Mouse (Mus musculus) MEL (cell line): ENCODE measurements around the gene Gal. TPM values are rescaled to one million over a fixed set of nuclear protein-coding genes. Genes with fewer than 3 reads are reported as not detected.

Experiments
- DNase-seq: peaks from one replicate; pipeline ENCODE4 v3.0.0; 2011; ENCODE audit warnings: low read depth, low spot score
- H3K27ac ChIP-seq: 2 replicates; pipeline ENCODE4 v1.5.1; 2012; ENCODE audit warnings: low read depth, mild to moderate bottlenecking, control low read depth, low read length, moderate library complexity; ENCODE audit not compliant: control insufficient read depth
- H3K27me3 ChIP-seq, 2 experiments: fragments of 150-350 bp in 1 of 2; sonication (generic) in 1 of 2; 2 replicates each; pipeline ENCODE4 v1.6.1; 2012; ENCODE audit warnings: low read length in 2 of 2, mild to moderate bottlenecking in 2 of 2, improper control_type of control experiment in 1 of 2, moderate library complexity in 1 of 2; ENCODE audit not compliant: insufficient read depth in 2 of 2, control insufficient read depth in 1 of 2
- H3K36me3 ChIP-seq, 2 experiments: 2 replicates each; pipeline ENCODE4 v1.6.1; 2012 to 2014; ENCODE audit warnings: low read length in 2 of 2, improper control_type of control experiment in 1 of 2, inconsistent platforms in 1 of 2, mild to moderate bottlenecking in 1 of 2; ENCODE audit not compliant: insufficient read depth in 2 of 2, control insufficient read depth in 1 of 2
- H3K4me1 ChIP-seq, 2 experiments: fragments of 150-350 bp in 1 of 2; sonication (generic) in 1 of 2; 2 replicates each; pipeline ENCODE4 v1.6.1; 2012; ENCODE audit warnings: low read length in 2 of 2, improper control_type of control experiment in 1 of 2, mild to moderate bottlenecking in 1 of 2; ENCODE audit not compliant: insufficient read depth in 2 of 2, control insufficient read depth in 1 of 2
- H3K4me3 ChIP-seq, 2 experiments: fragments of 150-350 bp in 1 of 2; sonication (generic) in 1 of 2; 2 replicates each; pipeline ENCODE4 v1.5.1; 2012; ENCODE audit warnings: low read depth in 2 of 2, low read length in 2 of 2, mild to moderate bottlenecking in 2 of 2, moderate library complexity in 2 of 2, control low read depth in 1 of 2, improper control_type of control experiment in 1 of 2; ENCODE audit not compliant: control insufficient read depth in 1 of 2, insufficient read depth in 1 of 2
- H3K79me2 ChIP-seq: 2 replicates; pipeline ENCODE4 v1.6.1; 2012; ENCODE audit warnings: mild to moderate bottlenecking, low read length, moderate library complexity; ENCODE audit not compliant: control insufficient read depth, poor library complexity, insufficient read depth
- H3K9ac ChIP-seq: 2 replicates; pipeline ENCODE4 v1.6.1; 2012; ENCODE audit warnings: low read depth, mild to moderate bottlenecking, control low read depth, low read length, moderate library complexity; ENCODE audit not compliant: control insufficient read depth, poor library complexity, severe bottlenecking
- H3K9me3 ChIP-seq: fragments of 150-350 bp; sonication (generic); replicated peaks from 2 replicates; pipeline ENCODE4 v1.6.1; 2012; ENCODE audit warnings: mild to moderate bottlenecking, low read length, improper control_type of control experiment, moderate library complexity; ENCODE audit not compliant: insufficient read depth
- BHLHE40 ChIP-seq: IDR thresholded peaks from 2 replicates; pipeline ENCODE4 v1.6.1; 2012; ENCODE audit warnings: low read depth, mild to moderate bottlenecking, inconsistent platforms, low read length, improper control_type of control experiment, borderline replicate concordance
- CHD1 ChIP-seq: IDR thresholded peaks from 2 replicates; pipeline ENCODE4 v1.6.1; 2012; ENCODE audit warnings: low read depth, mild to moderate bottlenecking, inconsistent platforms, low read length, improper control_type of control experiment
- CHD2 ChIP-seq: IDR thresholded peaks from 2 replicates; pipeline ENCODE4 v1.6.1; 2011; ENCODE audit warnings: low read length, improper control_type of control experiment
- CTCF ChIP-seq, 3 experiments: IDR thresholded peaks in 2 of 3; conservative IDR thresholded peaks in 1 of 3; 2 replicates each; pipeline ENCODE4 v1.5.1; 2011 to 2012; ENCODE audit warnings: low read length in 3 of 3, low read depth in 2 of 3, mild to moderate bottlenecking in 2 of 3, improper control_type of control experiment in 1 of 3, inconsistent platforms in 1 of 3, mixed read lengths in 1 of 3, moderate library complexity in 1 of 3; ENCODE audit not compliant: control insufficient read depth in 1 of 3, insufficient read depth in 1 of 3, poor library complexity in 1 of 3, severe bottlenecking in 1 of 3
- E2F4 ChIP-seq: IDR thresholded peaks from 2 replicates; pipeline ENCODE4 v1.6.1; 2011; ENCODE audit warnings: low read depth, low read length, improper control_type of control experiment, borderline replicate concordance
- ELF1 ChIP-seq: IDR thresholded peaks from 2 replicates; pipeline ENCODE4 v1.6.1; 2014; ENCODE audit warnings: low read depth, mild to moderate bottlenecking, inconsistent platforms, low read length, improper control_type of control experiment, moderate library complexity
- EP300 ChIP-seq, 2 experiments: IDR thresholded peaks; 2 replicates each; pipeline ENCODE4 v1.6.1; 2011; ENCODE audit warnings: improper control_type of control experiment in 2 of 2, low read length in 2 of 2, low read depth in 1 of 2, mild to moderate bottlenecking in 1 of 2
- ETS1 ChIP-seq: IDR thresholded peaks from 2 replicates; pipeline ENCODE4 v1.6.1; 2012; ENCODE audit warnings: low read depth, mild to moderate bottlenecking, inconsistent platforms, low read length, improper control_type of control experiment, moderate library complexity
- GABPA ChIP-seq: IDR thresholded peaks from 2 replicates; pipeline ENCODE4 v1.6.1; 2012; ENCODE audit warnings: low read depth, mild to moderate bottlenecking, inconsistent platforms, low read length, improper control_type of control experiment, moderate library complexity
- GATA1 ChIP-seq: IDR thresholded peaks from 2 replicates; pipeline ENCODE4 v1.6.1; 2011; ENCODE audit warnings: low read depth, low read length, improper control_type of control experiment
- HCFC1 ChIP-seq: IDR thresholded peaks from 2 replicates; pipeline ENCODE4 v1.6.1; 2012; ENCODE audit warnings: low read depth, mild to moderate bottlenecking, inconsistent platforms, low read length, improper control_type of control experiment, moderate library complexity
- KAT2A ChIP-seq: conservative IDR thresholded peaks from 2 replicates; pipeline ENCODE4 v1.6.1; 2012; ENCODE audit warnings: low read depth, low read length, improper control_type of control experiment, inconsistent platforms
- MAFK ChIP-seq: IDR thresholded peaks from 2 replicates; pipeline ENCODE4 v1.6.1; 2011; ENCODE audit warnings: low read depth, mild to moderate bottlenecking, low read length, improper control_type of control experiment, borderline replicate concordance
- MAX ChIP-seq: IDR thresholded peaks from 2 replicates; pipeline ENCODE4 v1.6.1; 2011; ENCODE audit warnings: low read length, improper control_type of control experiment
- MEF2A ChIP-seq: IDR thresholded peaks from 2 replicates; pipeline ENCODE4 v1.6.1; 2014; ENCODE audit warnings: low read depth, mild to moderate bottlenecking, inconsistent platforms, low read length, improper control_type of control experiment; ENCODE audit not compliant: poor library complexity, insufficient replicate concordance, severe bottlenecking; ENCODE audit errors: extremely low read depth
- MXI1 ChIP-seq: IDR thresholded peaks from 2 replicates; pipeline ENCODE4 v1.6.1; 2011; ENCODE audit warnings: mild to moderate bottlenecking, low read depth, low read length, improper control_type of control experiment
- MYB ChIP-seq: IDR thresholded peaks from 2 replicates; pipeline ENCODE4 v1.6.1; 2011; ENCODE audit warnings: mild to moderate bottlenecking, low read depth, low read length, improper control_type of control experiment
- MYC ChIP-seq: IDR thresholded peaks from 2 replicates; pipeline ENCODE4 v1.6.1; 2011; ENCODE audit warnings: low read depth, mild to moderate bottlenecking, low read length, improper control_type of control experiment, moderate library complexity
- NELFE ChIP-seq: IDR thresholded peaks from 2 replicates; pipeline ENCODE4 v1.6.1; 2011; ENCODE audit warnings: low read depth, low read length, improper control_type of control experiment
- NRF1 ChIP-seq: IDR thresholded peaks from 2 replicates; pipeline ENCODE4 v1.6.1; 2014; ENCODE audit warnings: low read depth, mild to moderate bottlenecking, inconsistent platforms, low read length, improper control_type of control experiment, moderate library complexity; ENCODE audit not compliant: poor library complexity, insufficient read depth, severe bottlenecking
- POLR2A ChIP-seq, 2 experiments: IDR thresholded peaks; 2 replicates each; pipeline ENCODE4 v1.6.1; 2011 to 2012; ENCODE audit warnings: low read length in 2 of 2, mild to moderate bottlenecking in 2 of 2, control low read depth in 1 of 2, improper control_type of control experiment in 1 of 2, low read depth in 1 of 2, moderate library complexity in 1 of 2; ENCODE audit not compliant: control insufficient read depth in 1 of 2, insufficient read depth in 1 of 2, poor library complexity in 1 of 2
- POLR2AphosphoS2 ChIP-seq: IDR thresholded peaks from 2 replicates; pipeline ENCODE4 v1.6.1; 2011; ENCODE audit warnings: low read length, improper control_type of control experiment
- POLR2AphosphoS5 ChIP-seq: IDR thresholded peaks from 2 replicates; pipeline ENCODE4 v1.6.1; 2012; ENCODE audit warnings: low read depth, borderline replicate concordance, mild to moderate bottlenecking, inconsistent platforms, low read length, moderate library complexity, mixed read lengths
- RAD21 ChIP-seq: IDR thresholded peaks from 2 replicates; pipeline ENCODE4 v1.6.1; 2011; ENCODE audit warnings: mild to moderate bottlenecking, low read depth, low read length, improper control_type of control experiment
- RCOR1 ChIP-seq: IDR thresholded peaks from 2 replicates; pipeline ENCODE4 v1.6.1; 2012; ENCODE audit warnings: low read depth, mild to moderate bottlenecking, inconsistent platforms, low read length, improper control_type of control experiment
- SIN3A ChIP-seq: IDR thresholded peaks from 2 replicates; pipeline ENCODE4 v1.6.1; 2012; ENCODE audit warnings: low read length, improper control_type of control experiment, inconsistent platforms
- SMC3 ChIP-seq: IDR thresholded peaks from 2 replicates; pipeline ENCODE4 v1.6.1; 2011; ENCODE audit warnings: low read depth, low read length, improper control_type of control experiment
- TAL1 ChIP-seq: IDR thresholded peaks from 2 replicates; pipeline ENCODE4 v1.6.1; 2012; ENCODE audit warnings: mild to moderate bottlenecking, inconsistent platforms, low read length, moderate library complexity, mixed read lengths
- TBP ChIP-seq: IDR thresholded peaks from 2 replicates; pipeline ENCODE4 v1.8.0; 2011; ENCODE audit warnings: low read depth, low read length, improper control_type of control experiment
- TCF12 ChIP-seq: IDR thresholded peaks from 2 replicates; pipeline ENCODE4 v1.6.1; 2014; ENCODE audit warnings: low read depth, mild to moderate bottlenecking, inconsistent platforms, low read length, improper control_type of control experiment, moderate library complexity
- UBTF ChIP-seq: IDR thresholded peaks from 2 replicates; pipeline ENCODE4 v1.6.1; 2012; ENCODE audit warnings: low read depth, mild to moderate bottlenecking, inconsistent platforms, low read length, improper control_type of control experiment, moderate library complexity, borderline replicate concordance; ENCODE audit not compliant: insufficient read depth
- USF1 ChIP-seq: IDR thresholded peaks from 2 replicates; pipeline ENCODE4 v1.6.1; 2014; ENCODE audit warnings: low read depth, mild to moderate bottlenecking, inconsistent platforms, low read length, improper control_type of control experiment, moderate library complexity
- USF2 ChIP-seq, 2 experiments: IDR thresholded peaks; 2 replicates each; pipeline ENCODE4 v1.6.1; 2011 to 2012; ENCODE audit warnings: improper control_type of control experiment in 2 of 2, low read length in 2 of 2, borderline replicate concordance in 1 of 2, inconsistent platforms in 1 of 2, low read depth in 1 of 2, mild to moderate bottlenecking in 1 of 2; ENCODE audit not compliant: insufficient read depth in 1 of 2
- ZC3H11A ChIP-seq: IDR thresholded peaks from 2 replicates; pipeline ENCODE4 v1.6.1; 2012; ENCODE audit warnings: low read depth, mild to moderate bottlenecking, inconsistent platforms, low read length, improper control_type of control experiment
- ZKSCAN1 ChIP-seq: IDR thresholded peaks from 2 replicates; pipeline ENCODE4 v1.6.1; 2012; ENCODE audit warnings: low read depth, mild to moderate bottlenecking, inconsistent platforms, low read length, improper control_type of control experiment, moderate library complexity
- ZMIZ1 ChIP-seq: IDR thresholded peaks from 2 replicates; pipeline ENCODE4 v1.6.1; 2012; ENCODE audit warnings: low read depth, mild to moderate bottlenecking, inconsistent platforms, low read length, improper control_type of control experiment, moderate library complexity
- ZNF384 ChIP-seq: IDR thresholded peaks from 2 replicates; pipeline ENCODE4 v1.6.1; 2012; ENCODE audit warnings: low read depth, mild to moderate bottlenecking, inconsistent platforms, low read length, improper control_type of control experiment
- polyA plus RNA-seq, 2 experiments: library from polyadenylated mRNA; stranded (reverse) in 1 of 2; unstranded in 1 of 2; fragments of >175 nt in 1 of 2; fragments of >200 nt in 1 of 2; gene quantifications; 2 replicates each; pipeline versions ENCODE4 v1.2.1 to v1.2.4; 2012; ENCODE audit warnings: low replicate concordance in 2 of 2, low read depth in 1 of 2; ENCODE audit not compliant: insufficient read length in 2 of 2, insufficient read depth in 1 of 2, missing spikeins in 1 of 2
- total RNA-seq: library from RNA; depleted of rRNA; stranded (reverse); fragments of 300-350 nt; gene quantifications from 2 replicates; pipeline ENCODE4 v1.2.3, GENCODE M21; 2012

The Gal gene
- total and polyA plus RNA-seq, 3 experiments = not detected

GRCm38 (mm10) chr19:3389089-3389488 lies 25.3 kb downstream of the Gal start:
- Histone ChIP-seq H3K27me3 (no peaks in the 10 kb centered on the region), H3K79me2 (no peaks in the 10 kb centered on the region; the same call in 1 of the 2 replicates), H3K27ac (peak overlapping the region; percentile 78), H3K4me3 (peak overlapping the region; percentile 36 to 54), H3K36me3 (peaks cover 0 to 12% of the 10 kb centered on the region in 2 experiments; a peak in 2 of 4 replicates), H3K9me3 (no peaks in the 10 kb centered on the region), H3K9ac (peak overlapping the region; percentile 83), H3K4me1 (peaks cover 8 to 16% of the 10 kb centered on the region in 2 experiments; a peak in 3 of 4 replicates)
- peak; percentile 93 for DNase-seq
- peak; percentile 69 for TF ChIP-seq USF1
- TF ChIP-seq CHD1 = no peak
- peak in 2 of 3 experiments; percentile 67 to 77; a peak in 5 of 6 replicates for TF ChIP-seq CTCF (IDR thresholded peaks at IDR 0.05 in 2 of 3, conservative IDR thresholded peaks at IDR 0.05 in 1 of 3; ENCODE audit: control insufficient read depth in 1 of 3, insufficient read depth in 1 of 3, low read depth in 2 of 3, low read length in 3 of 3, poor library complexity in 1 of 3, severe bottlenecking in 1 of 3)
- no peak for TF ChIP-seq CHD2
- TF ChIP-seq BHLHE40 = peak; percentile 83
- TF ChIP-seq TCF12 = no peak
- TF ChIP-seq GATA1 = no peak
- peak; percentile 4; the same call in 1 of the 2 replicates for TF ChIP-seq NELFE
- TF ChIP-seq MYB = no peak
- TF ChIP-seq GABPA = no peak
- no peak for TF ChIP-seq TAL1
- TF ChIP-seq MAX = peak; percentile 98
- TF ChIP-seq RAD21 = peak; percentile 56
- TF ChIP-seq MXI1 = peak; percentile 87
- TF ChIP-seq USF2 (IDR thresholded peaks at IDR 0.05; ENCODE audit: borderline replicate concordance in 1 of 2, insufficient read depth in 1 of 2, low read depth in 1 of 2, low read length in 2 of 2) = no peak
- no peak for TF ChIP-seq ZNF384
- TF ChIP-seq RCOR1 = no peak
- no peak for TF ChIP-seq ZKSCAN1
- TF ChIP-seq ZMIZ1 = no peak
- peak; percentile 46; the same call in 1 of the 2 replicates for TF ChIP-seq NRF1
- no peak; the same call in 1 of the 2 replicates for TF ChIP-seq E2F4
- TF ChIP-seq SMC3 = peak; percentile 51
- no peak for TF ChIP-seq KAT2A
- peak; percentile 31; the same call in 1 of the 2 replicates for TF ChIP-seq SIN3A
- TF ChIP-seq ETS1 = no peak
- no peak for TF ChIP-seq MAFK
- peak; percentile 58 for TF ChIP-seq MYC
- no peak for TF ChIP-seq UBTF
- no peak for TF ChIP-seq MEF2A
- no peak for TF ChIP-seq POLR2AphosphoS5
- 0 out of 2 replicates have a peak, but pooled peaks have one; percentile 25 for TF ChIP-seq ZC3H11A
- TF ChIP-seq HCFC1 = peak; percentile 29; the same call in 1 of the 2 replicates
- TF ChIP-seq EP300 (IDR thresholded peaks at IDR 0.05; ENCODE audit: low read depth in 1 of 2, low read length in 2 of 2) = no peak
- peak; percentile 52; the same call in 1 of the 2 replicates for TF ChIP-seq ELF1
- TF ChIP-seq TBP = no peak
- no peak for TF ChIP-seq POLR2AphosphoS2
- peak; percentile 52 to 82; a peak in 3 of 4 replicates for TF ChIP-seq POLR2A (IDR thresholded peaks at IDR 0.05; ENCODE audit: control insufficient read depth in 1 of 2, insufficient read depth in 1 of 2, low read depth in 1 of 2, low read length in 2 of 2, poor library complexity in 1 of 2)
